ENCODE assay signal across 30 mouse cellular contexts in genomic region chr1:64609976-64610375, GRCm38 (mm10). TPM values are rescaled to one million over a fixed set of nuclear protein-coding genes. Genes with fewer than 3 reads are reported as not detected.
DNase-seq lines count a peak whose midpoint lies in the region; ATAC-seq and TF ChIP-seq lines count a peak whose summit lies in the region.
"Had no signal": no experiment of that assay in that cellular context is flagged by ENCODE, and none has a peak within 500 bp of the region (broad histone marks: within the 10 kb centered on the region; RNA-seq: fewer than 3 reads in every experiment).

No protein-coding gene starts in this region.

- H3ac ChIP-seq in myocyte (ENCODE audit: control insufficient read depth, insufficient read length), result no peak overlapping the region

- no peak for DNase-seq in gastrocnemius, adult 2 months
- DNase-seq in gastrocnemius, postnatal 4 days (ENCODE audit: low spot score in 2 of 2), result no peak
- DNase-seq in neural tube, embryonic 10.5 days (ENCODE audit: extremely low spot score, low spot score), result peak; percentile 10
- DNase-seq in left cerebral cortex, adult 2 months (ENCODE audit: extremely low spot score in 1 of 2, low spot score in 2 of 2), result no peak
- DNase-seq in layer of hippocampus, adult 8-10 months (ENCODE audit: low spot score in 2 of 2), result no peak
- DNase-seq: adrenal gland, adult 2 months; cerebellum, adult 18-20 months; cerebellum, postnatal 14 days; gastrocnemius, postnatal 36 days; heart, adult 2 months; heart, postnatal 14 days; kidney, adult 11 months; kidney, postnatal 14 days; lung, embryonic 14.5 days; lung, postnatal 14 days; right cerebral cortex, postnatal 14 days; thymus, adult 2 months; thymus, postnatal 4 days had no signal

- no peak overlapping the region; the same call in 1 of the 2 replicates for H3K4me3 ChIP-seq in gastrocnemius, adult 2 months
- H3K4me3 ChIP-seq in neural tube, embryonic 15.5 days (replicated peaks), result no peak overlapping the region
- H3K4me3 ChIP-seq in myocyte, result no peak overlapping the region
- H3K4me3 ChIP-seq in left cerebral cortex, adult 2 months, result no peak overlapping the region
- H3K4me3 ChIP-seq: heart, adult 2 months; heart, embryonic 13.5 days; hindbrain, embryonic 10.5 days; hindbrain, embryonic 15.5 days; layer of hippocampus, adult 2 months; limb, embryonic 10.5 days; limb, embryonic 15.5 days; midbrain, embryonic 15.5 days; neural tube, embryonic 13.5 days had no signal

- no peaks in the 10 kb centered on the region for H3K27me3 ChIP-seq in neural tube, embryonic 15.5 days (replicated peaks)
- no peaks in the 10 kb centered on the region for H3K27me3 ChIP-seq in myocyte (ENCODE audit: control insufficient read depth, insufficient read depth, insufficient read length)
- H3K27me3 ChIP-seq: heart, embryonic 13.5 days; hindbrain, embryonic 15.5 days; limb, embryonic 15.5 days; midbrain, embryonic 15.5 days; neural tube, embryonic 13.5 days had no signal

- H3K79me2 ChIP-seq in myocyte (ENCODE audit: control insufficient read depth, insufficient read depth), result peaks cover 49% of the 10 kb centered on the region

- TF ChIP-seq CTCF in gastrocnemius, adult 2 months (IDR thresholded peaks at IDR 0.05), result no peak
- TF ChIP-seq CTCF in left cerebral cortex, adult 2 months (IDR thresholded peaks at IDR 0.05), result no peak

- intact Hi-C loops in gastrocnemius, adult 2 months (cut with DNase I), result loop anchor here (10.0 kb wide), 1 partner anchor 315 kb away; no protein-coding TSS in a partner anchor
- intact Hi-C loops in left cerebral cortex, adult 2 months (cut with DNase I), result no loop called here

- ATAC-seq in neural tube, embryonic 15.5 days (ENCODE audit: low FRiP score), result no peak
- ATAC-seq: activated CD4-positive, CD25-positive, alpha-beta regulatory T cell, adult 4 months; inflammation-experienced regulatory T-cells, adult 6 months; midbrain, embryonic 15.5 days had no signal

- H3K9ac ChIP-seq in neural tube, embryonic 15.5 days (replicated peaks), result no peak overlapping the region
- H3K9ac ChIP-seq: heart, embryonic 13.5 days; hindbrain, embryonic 15.5 days; limb, embryonic 15.5 days; lung, embryonic 14.5 days; midbrain, embryonic 15.5 days; neural tube, embryonic 13.5 days had no signal

- H3K36me3 ChIP-seq in neural tube, embryonic 15.5 days, result peaks cover 37% of the 10 kb centered on the region
- peaks cover 31% of the 10 kb centered on the region for H3K36me3 ChIP-seq in myocyte (ENCODE audit: control insufficient read depth, insufficient read depth)

- H3K9me3 ChIP-seq in neural tube, embryonic 15.5 days (replicated peaks), result no peaks in the 10 kb centered on the region
- H3K9me3 ChIP-seq: heart, embryonic 13.5 days; hindbrain, embryonic 10.5 days; hindbrain, embryonic 15.5 days; limb, embryonic 10.5 days; limb, embryonic 15.5 days; midbrain, embryonic 15.5 days; neural tube, embryonic 13.5 days had no signal

- H3K27ac ChIP-seq in gastrocnemius, adult 2 months, result peak overlapping the region; percentile 63
- no peak overlapping the region for H3K27ac ChIP-seq in neural tube, embryonic 15.5 days (replicated peaks)
- H3K27ac ChIP-seq in left cerebral cortex, adult 2 months, result no peak overlapping the region
- H3K27ac ChIP-seq: heart, adult 2 months; heart, embryonic 13.5 days; hindbrain, embryonic 10.5 days; hindbrain, embryonic 15.5 days; layer of hippocampus, adult 2 months; limb, embryonic 10.5 days; limb, embryonic 15.5 days; midbrain, embryonic 15.5 days; neural tube, embryonic 13.5 days had no signal

- 88% methylated on average over 9 of the region's 9 CpGs for WGBS in neural tube, embryonic 15.5 days

- TF ChIP-seq POLR2A in myocyte (IDR thresholded peaks at IDR 0.05; ENCODE audit: insufficient read length, low read depth), result no peak

- no peaks in the 10 kb centered on the region; the same call in 1 of the 2 replicates for H3K4me1 ChIP-seq in neural tube, embryonic 15.5 days
- H3K4me1 ChIP-seq: hindbrain, embryonic 15.5 days; midbrain, embryonic 15.5 days; neural tube, embryonic 13.5 days had no signal

- no peak overlapping the region for H3K4me2 ChIP-seq in neural tube, embryonic 15.5 days
- H3K4me2 ChIP-seq in myocyte (ENCODE audit: low read depth), result peak overlapping the region; percentile 86
- H3K4me2 ChIP-seq: heart, embryonic 13.5 days; hindbrain, embryonic 15.5 days; limb, embryonic 15.5 days; lung, embryonic 14.5 days; midbrain, embryonic 15.5 days; neural tube, embryonic 13.5 days had no signal

TF ChIP-seq in myocyte, 11 proteins besides CTCF, POLR2A, EP300 and RAD21:
- no peak for TF ChIP-seq CEBPB (IDR thresholded peaks at IDR 0.05; ENCODE audit: insufficient read depth, poor library complexity, severe bottlenecking)
- TF ChIP-seq MYOG (IDR thresholded peaks at IDR 0.05; ENCODE audit: control insufficient read depth in 1 of 3, insufficient read depth in 1 of 3, insufficient read length in 2 of 3, low read depth in 2 of 3), result peak in 2 of 3 experiments; percentile 48 to 84
- peak in 2 of 3 experiments; percentile 37 to 83 for TF ChIP-seq MYOD1 (IDR thresholded peaks at IDR 0.05; ENCODE audit: control insufficient read depth in 1 of 3, insufficient read length in 2 of 3, low read depth in 2 of 3)

RNA-seq across cellular contexts. Expression of gene Mettl21a, which starts 7.1 kb away (rescaled TPM):
- total RNA-seq in gastrocnemius, adult 2 months (2021), result 10 to 100 TPM in 1 of 2 experiments, 1 to 10 TPM in 1; 8.1 to 10.6 TPM
- 10 to 100 TPM; 11.5 to 19.4 TPM for total RNA-seq in gastrocnemius, postnatal 4 days (2021)
- 17.7 and 18.8 TPM in 2 replicates for polyA plus RNA-seq in neural tube, embryonic 15.5 days (2015; fragmentation: Nextera tagmentation; extraction: Ambion mirVana)
- 26.5 TPM for polyA plus RNA-seq in myocyte (2012; fragmentation: generic; extraction: Trizol)
- total RNA-seq in left cerebral cortex, adult 2 months (2021), result 10 to 100 TPM; 13.1 to 14.4 TPM
- 10 to 100 TPM in 3 of 4 experiments, 1 to 10 TPM in 1; 8.6 to 15.1 (median 12.6) TPM for total RNA-seq in layer of hippocampus, adult 8-10 months (2022)
